Mouse (Mus musculus): ENCODE results near the gene Igf2bp1.

Gene Igf2bp1

GRCm38 (mm10) chr11:96005403-96006271 lies at the start of gene Igf2bp1:
TSS of gene Igf2bp1 (minus strand) at chr11:96005940.
- peak; percentile 69 for DNase-seq (ENCODE audit: low read depth, low spot score)

GRCm38 (mm10) chr11:96050854-96051253 lies 45.1 kb upstream of the Igf2bp1 start:
- DNase-seq (ENCODE audit: low read depth, low spot score): no peak

- DNase-seq (ENCODE audit: low read depth, low spot score): no peak
Measured at GRCm38 (mm10) chr11:96049939-96050338, 44.2 kb upstream of the Igf2bp1 start.

GRCm38 (mm10) chr11:96047469-96048373 lies 42.0 kb upstream of the Igf2bp1 start:
- DNase-seq (ENCODE audit: low read depth, low spot score): no peak

GRCm38 (mm10) chr11:96046793-96047192 lies 41.1 kb upstream of the Igf2bp1 start:
- no peak for DNase-seq (ENCODE audit: low read depth, low spot score)

GRCm38 (mm10) chr11:96046028-96046427 lies 40.3 kb upstream of the Igf2bp1 start:
- no peak for DNase-seq (ENCODE audit: low read depth, low spot score)

GRCm38 (mm10) chr11:96044803-96045567 lies 39.2 kb upstream of the Igf2bp1 start:
- DNase-seq (ENCODE audit: low read depth, low spot score): no peak

- no peak for DNase-seq (ENCODE audit: low read depth, low spot score)
Measured at GRCm38 (mm10) chr11:96038560-96038959, 32.8 kb upstream of the Igf2bp1 start.

- DNase-seq (ENCODE audit: low read depth, low spot score): no peak
Measured at GRCm38 (mm10) chr11:96037499-96037898, 31.8 kb upstream of the Igf2bp1 start.

GRCm38 (mm10) chr11:96035133-96035532 lies 29.4 kb upstream of the Igf2bp1 start:
- no peak for DNase-seq (ENCODE audit: low read depth, low spot score)

GRCm38 (mm10) chr11:96034596-96035052 lies 28.9 kb upstream of the Igf2bp1 start, which contains the start of gene Snf8:
TSS of gene Snf8 (plus strand) at chr11:96034885.
- peak; percentile 85 for DNase-seq (ENCODE audit: low read depth, low spot score)

- no peak for DNase-seq (ENCODE audit: low read depth, low spot score)
Measured at GRCm38 (mm10) chr11:96034116-96034515, 28.4 kb upstream of the Igf2bp1 start.

- DNase-seq (ENCODE audit: low read depth, low spot score): no peak
Measured at GRCm38 (mm10) chr11:96033264-96033663, 27.5 kb upstream of the Igf2bp1 start.

GRCm38 (mm10) chr11:96031701-96032100 lies 26.0 kb upstream of the Igf2bp1 start:
- no peak for DNase-seq (ENCODE audit: low read depth, low spot score)

- no peak for DNase-seq (ENCODE audit: low read depth, low spot score)
Measured at GRCm38 (mm10) chr11:96030571-96030970, 24.8 kb upstream of the Igf2bp1 start.

GRCm38 (mm10) chr11:96028130-96028529 lies 22.4 kb upstream of the Igf2bp1 start:
- DNase-seq (ENCODE audit: low read depth, low spot score): no peak

GRCm38 (mm10) chr11:96020622-96021021 lies 14.9 kb upstream of the Igf2bp1 start:
- DNase-seq (ENCODE audit: low read depth, low spot score): no peak

- no peak for DNase-seq (ENCODE audit: low read depth, low spot score)
Measured at GRCm38 (mm10) chr11:96017941-96018351, 12.2 kb upstream of the Igf2bp1 start.

GRCm38 (mm10) chr11:96015421-96015820 lies 9.7 kb upstream of the Igf2bp1 start:
- no peak for DNase-seq (ENCODE audit: low read depth, low spot score)

GRCm38 (mm10) chr11:96011982-96012381 lies 6.2 kb upstream of the Igf2bp1 start:
- no peak for DNase-seq (ENCODE audit: low read depth, low spot score)

GRCm38 (mm10) chr11:96008827-96009226 lies 3.1 kb upstream of the Igf2bp1 start:
- no peak for DNase-seq (ENCODE audit: low read depth, low spot score)
